Mouse (Mus musculus) kidney, adult 8-10 months (tissue): Measurements from ENCODE around the gene Hist2h2ab.
A peak's percentile ranks its signal among the peaks of the same experiment; 100 is the strongest.

ENCODE experiments used
- DNase-seq, 2 experiments: peaks; one replicate each; pipeline ENCODE4 v3.0.0; 2022

Gene Hist2h2ab

GRCm38 (mm10) chr3:96262979-96263550, 43.4 kb downstream of the Hist2h2ab start, which contains the start of gene Hist2h4:
Hist2h4 (minus strand) TSS chr3:96263311.
- peak; percentile 97 for DNase-seq

- peak in 1 of 2 experiments; percentile 55 for DNase-seq
Observed at GRCm38 (mm10) chr3:96263558-96264403, 44.1 kb downstream of the Hist2h2ab start.

- no peak for DNase-seq
Observed at GRCm38 (mm10) chr3:96264404-96264949, 44.8 kb downstream of the Hist2h2ab start.

- DNase-seq, result no peak
Observed at GRCm38 (mm10) chr3:96266132-96266710, 46.6 kb downstream of the Hist2h2ab start.

DNA sequence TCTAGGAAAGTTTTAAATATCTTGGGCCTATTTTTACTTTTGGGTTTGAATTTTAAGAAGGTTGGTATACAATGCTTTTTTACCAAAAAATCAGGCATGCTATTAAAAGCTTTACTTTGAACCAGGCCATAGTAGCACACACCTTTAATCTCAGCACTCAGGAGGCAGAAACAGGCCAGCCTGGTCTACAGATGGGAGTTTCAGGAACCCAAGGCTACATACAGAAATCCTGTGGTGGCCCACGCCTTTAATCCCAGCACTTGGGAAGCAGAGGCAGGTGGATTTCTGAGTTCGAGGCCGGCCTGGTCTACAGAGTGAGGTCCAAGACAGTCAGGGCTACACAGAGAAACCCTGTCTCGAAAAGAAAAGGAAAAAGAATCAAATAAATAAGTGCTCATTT, 47.9 kb downstream of the Hist2h2ab start:
- DNase-seq, result no peak

- peak; percentile 83 to 86 for DNase-seq
Observed at GRCm38 (mm10) chr3:96268051-96268775, 48.5 kb downstream of the Hist2h2ab start, which contains the start of gene Hist2h3b. Hist2h3b (plus strand) TSS chr3:96268654.

DNA sequence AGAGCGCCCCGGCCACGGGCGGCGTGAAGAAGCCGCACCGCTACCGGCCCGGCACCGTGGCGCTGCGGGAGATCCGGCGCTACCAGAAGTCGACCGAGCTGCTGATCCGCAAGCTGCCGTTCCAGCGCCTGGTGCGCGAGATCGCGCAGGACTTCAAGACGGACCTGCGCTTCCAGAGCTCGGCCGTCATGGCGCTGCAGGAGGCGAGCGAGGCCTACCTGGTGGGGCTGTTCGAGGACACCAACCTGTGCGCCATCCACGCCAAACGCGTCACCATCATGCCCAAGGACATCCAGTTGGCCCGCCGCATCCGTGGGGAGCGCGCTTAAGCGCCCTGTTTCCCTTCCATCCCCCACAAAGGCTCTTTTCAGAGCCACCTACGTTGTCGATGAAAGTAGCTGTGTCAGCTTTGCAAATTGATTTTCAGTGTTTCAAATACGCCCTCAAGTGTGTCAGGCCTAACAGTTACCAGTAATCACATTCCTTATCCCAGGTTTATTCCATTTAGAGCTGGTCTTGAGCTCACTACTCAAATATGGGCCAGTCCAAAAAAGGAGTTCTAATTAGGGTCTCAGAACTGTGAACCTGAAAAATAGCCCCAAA, 49.2 kb downstream of the Hist2h2ab start:
- DNase-seq, result peak in 1 of 2 experiments; percentile 14
